Mouse (Mus musculus) retina, embryonic 14.5 days (tissue): ENCODE measurements around the gene Cep170b.

Source experiments
- DNase-seq: peaks from one replicate; pipeline ENCODE4 v3.0.0-alpha.2; 2015; ENCODE audit warnings: low spot score

The Cep170b gene

GRCm38 (mm10) chr12:112702374-112703320 lies 17.6 kb upstream of the Cep170b start:
- no peak for DNase-seq

DNA sequence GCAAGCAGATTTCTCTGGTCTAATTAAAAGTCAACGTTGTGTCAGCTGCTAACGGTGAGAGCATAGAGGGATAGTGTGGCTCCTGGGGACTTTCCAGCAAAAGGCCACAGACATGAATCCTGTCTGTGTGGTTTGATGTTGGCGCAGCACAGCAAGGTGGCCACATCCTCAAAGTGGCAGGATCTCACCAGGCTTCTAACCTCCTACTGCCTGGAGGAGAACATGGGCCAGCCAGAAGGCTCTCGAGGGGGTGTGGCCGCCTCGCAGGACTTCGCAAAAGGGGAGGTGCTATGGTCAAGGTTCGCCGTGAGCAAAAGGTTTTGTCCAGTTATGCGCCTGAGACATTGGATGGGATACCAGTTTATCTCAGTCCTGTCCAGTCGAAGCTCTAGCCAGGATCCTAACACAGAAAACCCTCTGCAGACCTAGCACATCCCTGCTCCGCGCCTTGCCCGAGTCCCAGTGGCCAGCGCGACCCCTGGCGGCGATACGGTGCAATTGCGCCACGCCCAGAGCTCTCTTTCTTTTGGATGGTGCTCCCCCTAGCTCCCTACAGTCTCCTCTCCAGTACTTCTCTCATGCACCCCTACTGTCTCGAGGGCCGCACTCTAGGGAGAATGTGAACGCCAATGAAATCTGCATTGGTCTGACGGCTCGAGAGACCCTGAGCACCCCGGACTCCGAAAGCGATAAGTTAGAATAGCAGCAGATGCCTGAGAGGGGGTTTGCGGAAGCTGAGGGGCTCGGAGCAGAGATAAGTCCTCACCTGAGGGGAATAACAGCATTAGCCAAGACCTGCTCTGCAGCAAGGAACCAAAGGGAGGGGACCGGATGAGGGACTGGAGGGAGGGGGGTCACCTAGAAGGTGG lies 13.3 kb upstream of the Cep170b start:
- peak; percentile 91 for DNase-seq

DNA sequence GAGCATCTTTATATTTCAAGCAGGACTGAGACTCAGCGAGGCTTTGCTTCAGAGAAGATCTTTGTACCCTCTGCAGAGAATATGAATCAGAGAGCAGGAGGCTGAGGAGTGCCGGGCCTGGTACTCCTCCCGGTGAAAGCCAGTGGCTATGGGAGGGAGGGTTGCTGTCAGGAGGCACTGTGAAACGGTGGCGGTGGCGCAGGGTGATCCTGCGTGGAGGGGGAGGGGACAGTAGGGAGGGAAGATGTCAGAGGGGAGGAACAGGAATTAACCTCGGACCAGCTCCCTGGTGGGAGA lies 12.7 kb upstream of the Cep170b start:
- no peak for DNase-seq

- no peak for DNase-seq
Observed at GRCm38 (mm10) chr12:112713984-112714383, 6.3 kb upstream of the Cep170b start.

- DNase-seq = peak; percentile 75
Observed at GRCm38 (mm10) chr12:112717140-112717539, 3.1 kb upstream of the Cep170b start.

DNA sequence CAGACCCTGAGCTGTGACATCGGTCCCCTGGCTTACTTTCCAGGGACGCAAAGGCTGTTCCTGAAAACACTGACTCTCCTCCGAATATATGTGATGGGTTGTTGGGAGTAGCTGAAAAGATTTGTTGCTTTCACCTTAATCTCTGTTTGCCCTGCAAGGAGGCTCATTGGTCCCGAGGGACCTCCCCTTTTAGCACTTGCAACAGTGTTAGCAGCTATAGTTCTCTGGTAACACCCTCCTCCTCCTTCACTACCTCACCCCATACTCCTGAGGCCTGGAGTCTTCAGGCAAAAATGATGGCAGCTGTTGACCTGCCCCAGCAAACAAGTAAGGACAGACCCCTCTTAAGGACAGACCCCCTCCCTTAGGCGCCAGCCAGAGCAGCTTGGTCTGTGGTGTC lies 1.3 kb upstream of the Cep170b start:
- no peak for DNase-seq

DNA sequence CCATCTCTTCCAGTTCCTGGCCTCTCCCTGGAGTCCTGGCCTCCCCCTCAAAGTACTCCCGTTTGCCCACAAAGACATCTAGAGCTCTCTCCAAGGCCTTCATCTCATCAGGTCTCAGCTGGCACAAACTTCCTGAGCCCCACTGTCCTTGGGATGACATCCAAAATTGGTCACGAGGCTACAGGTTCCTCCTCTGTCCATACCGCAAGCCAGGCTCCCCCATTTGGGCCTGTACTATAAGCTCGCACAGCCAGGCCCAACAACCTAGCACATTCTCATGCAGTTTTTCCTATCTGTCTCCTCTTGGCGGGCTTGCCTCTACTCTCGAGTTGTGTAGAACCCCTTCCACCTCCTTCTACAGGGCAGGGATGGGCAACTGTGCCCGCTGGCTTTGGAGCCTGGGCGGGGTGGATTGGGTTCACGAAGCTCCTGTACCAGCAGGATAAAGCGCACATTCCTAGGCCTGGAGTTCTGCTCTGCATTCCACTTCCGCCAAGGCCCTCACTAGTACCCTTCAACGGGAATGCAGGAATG lies 702 bp downstream of the Cep170b start:
- DNase-seq = no peak

- peak; percentile 67 for DNase-seq
Observed at GRCm38 (mm10) chr12:112721424-112722239, 1.4 kb downstream of the Cep170b start.

- DNase-seq = peak; percentile 33
Observed at GRCm38 (mm10) chr12:112722240-112723027, 2.2 kb downstream of the Cep170b start.

DNA sequence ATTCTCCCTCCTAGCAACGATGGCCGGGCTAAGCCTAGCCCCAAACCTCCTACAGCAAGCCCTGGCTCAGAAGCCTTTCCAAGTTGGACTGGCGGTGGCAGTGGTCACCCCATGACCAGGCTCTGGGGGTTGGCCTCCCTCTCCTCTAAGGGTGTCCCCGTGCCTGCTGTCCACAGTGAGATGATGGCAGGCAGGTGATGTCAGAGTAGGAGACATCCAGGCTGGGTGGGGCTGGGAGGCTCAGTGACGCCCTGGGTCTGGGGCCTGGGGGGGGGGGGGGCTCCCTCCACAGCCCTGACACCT lies 2.7 kb downstream of the Cep170b start:
- DNase-seq = no peak

DNA sequence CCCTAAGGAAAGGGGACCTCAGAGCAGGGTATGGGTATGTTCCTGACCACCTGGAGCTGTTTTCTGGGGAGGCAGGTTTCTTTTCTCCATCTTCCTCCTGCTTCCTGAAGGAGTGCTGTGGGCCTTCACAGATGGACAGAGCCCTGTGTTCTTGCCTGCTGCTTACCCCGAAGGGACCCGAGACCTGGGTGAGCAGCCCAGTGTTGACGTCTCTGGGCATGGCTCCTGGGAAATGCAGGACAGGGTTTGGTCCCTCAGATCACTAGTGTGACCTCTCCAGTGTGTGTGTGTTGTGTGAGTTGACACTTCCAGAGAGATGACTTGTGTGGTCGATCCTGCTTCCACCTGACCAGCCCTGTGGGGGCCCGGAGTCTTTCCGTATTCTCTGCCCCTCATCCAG lies 3.2 kb downstream of the Cep170b start:
- no peak for DNase-seq

GRCm38 (mm10) chr12:112724077-112724805 lies 4.0 kb downstream of the Cep170b start:
- DNase-seq = peak; percentile 87

DNA sequence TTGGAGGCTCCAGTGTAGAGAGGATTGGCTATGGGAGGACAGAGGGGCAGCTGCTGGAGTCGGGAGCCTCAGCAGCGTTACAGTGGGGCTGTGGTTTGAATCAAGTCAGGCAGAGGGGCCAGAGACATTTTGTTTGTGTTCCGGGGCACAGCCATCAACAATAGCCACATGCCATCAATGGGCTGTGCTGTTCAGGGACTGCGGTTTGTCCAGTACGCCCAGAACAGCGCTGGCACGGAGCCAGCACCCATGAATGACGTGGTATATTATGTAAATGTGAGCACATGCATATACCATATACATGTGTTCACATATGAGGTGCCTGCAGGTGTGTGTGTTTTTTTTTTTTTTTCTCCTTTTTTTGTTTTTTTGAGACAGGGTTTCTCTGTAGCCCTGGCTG lies 7.5 kb downstream of the Cep170b start:
- no peak for DNase-seq

DNA sequence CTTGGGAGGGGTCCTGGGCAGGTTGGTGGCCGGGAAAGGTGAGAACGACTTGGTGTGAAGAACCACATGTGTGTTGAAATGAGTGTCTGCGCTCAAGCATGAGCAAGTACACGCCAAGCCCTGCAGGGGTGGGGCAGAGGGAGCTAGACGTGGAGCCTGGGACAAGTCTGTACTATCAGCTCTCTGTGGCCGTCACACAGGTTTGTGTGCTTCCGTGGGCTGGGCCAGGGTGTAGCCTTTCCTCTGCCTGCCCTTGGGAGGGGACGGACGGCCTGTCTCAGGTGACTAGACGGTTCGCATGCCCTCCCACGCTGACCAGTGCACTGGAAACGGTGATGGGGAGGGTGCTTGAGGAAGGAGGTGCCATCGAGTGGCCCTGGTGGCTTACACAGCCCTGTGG lies 10.6 kb downstream of the Cep170b start:
- no peak for DNase-seq

- no peak for DNase-seq
Observed at GRCm38 (mm10) chr12:112732591-112732990, 12.3 kb downstream of the Cep170b start.

GRCm38 (mm10) chr12:112734108-112734820 lies 14.0 kb downstream of the Cep170b start:
- DNase-seq = no peak

- no peak for DNase-seq
Observed at GRCm38 (mm10) chr12:112734881-112735655, 14.8 kb downstream of the Cep170b start.

DNA sequence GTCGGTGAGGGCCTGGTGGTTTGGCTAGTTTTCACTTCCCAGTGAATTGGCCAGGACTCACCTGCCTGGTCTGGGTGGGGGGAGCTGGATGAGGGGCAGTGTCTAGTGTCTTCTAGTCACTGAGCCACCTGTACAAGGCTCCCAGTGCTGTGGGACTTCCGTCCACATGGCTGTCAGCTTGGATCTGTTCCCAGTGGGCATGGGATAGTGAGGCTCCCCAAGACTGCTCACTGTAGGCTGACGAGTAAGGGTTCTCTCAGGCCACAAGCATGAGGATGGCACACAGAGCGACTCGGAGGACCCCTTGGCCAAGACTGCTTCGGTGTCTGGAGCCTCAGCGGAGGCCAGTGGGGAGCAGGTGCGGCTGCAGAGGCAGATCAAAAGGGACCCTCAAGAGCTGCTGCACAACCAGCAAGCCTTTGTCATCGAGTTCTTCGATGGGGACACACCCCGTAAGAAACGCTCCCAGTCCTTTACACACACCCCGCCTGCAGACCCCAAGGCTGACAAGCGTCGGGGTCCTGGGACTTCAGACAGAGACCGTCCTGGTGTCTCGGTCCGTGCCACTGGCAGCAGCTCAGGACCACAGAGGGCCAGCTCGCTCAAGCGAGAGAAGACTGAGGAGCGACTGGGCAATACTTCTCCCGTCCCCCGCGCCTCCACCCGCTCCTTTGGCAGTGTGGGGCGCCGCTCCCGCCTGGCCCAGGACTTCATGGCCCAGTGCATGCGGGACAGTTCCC lies 15.8 kb downstream of the Cep170b start:
- no peak for DNase-seq

- DNase-seq = no peak
Observed at GRCm38 (mm10) chr12:112736636-112736925, 16.3 kb downstream of the Cep170b start.
